Mouse (Mus musculus) mature B cell (primary cell): ENCODE measurements around the gene Gdf3.
"Not testable (repeated sequence)": the region's sequence is repeated elsewhere in the genome, so short reads cannot be mapped to it uniquely, and the experiment has no call there.

Experiments
- in situ Hi-C: fragments of 300-500 bp; cut with MboI; formaldehyde crosslinking; loops from 2 replicates; pipeline ENCODE4 v1.14.3; 2019

Gdf3 gene

DNA sequence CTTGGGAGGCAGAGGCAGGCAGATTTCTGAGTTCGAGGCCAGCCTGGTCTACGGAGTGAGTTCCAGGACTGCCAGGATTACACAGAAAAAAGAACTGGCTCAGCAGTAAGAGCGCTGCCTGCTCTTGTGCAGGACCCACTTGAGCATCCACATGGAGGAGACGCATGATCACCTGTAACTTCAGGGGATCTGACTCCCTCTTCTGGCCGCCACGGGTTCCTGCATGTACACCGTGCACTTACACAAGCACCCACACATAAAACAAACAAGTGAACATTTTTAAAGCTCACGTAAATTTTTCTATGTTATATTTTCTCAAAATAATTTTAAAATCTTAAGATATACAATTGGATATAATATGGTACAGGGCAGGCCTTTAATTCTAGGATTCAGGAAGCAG, 4.4 kb downstream of the Gdf3 start:
- in situ Hi-C loops, result no loop called here

- in situ Hi-C loops, result no loop called here
Observed at GRCm38 (mm10) chr6:122604260-122604659, 5.6 kb downstream of the Gdf3 start.

GRCm38 (mm10) chr6:122602992-122603322, 6.9 kb downstream of the Gdf3 start:
- in situ Hi-C loops, result no loop called here

GRCm38 (mm10) chr6:122602242-122602991, 7.5 kb downstream of the Gdf3 start, which contains the start of gene Apobec1:
Apobec1 (minus strand) TSS chr6:122602444.
- in situ Hi-C loops, result no loop called here

DNA sequence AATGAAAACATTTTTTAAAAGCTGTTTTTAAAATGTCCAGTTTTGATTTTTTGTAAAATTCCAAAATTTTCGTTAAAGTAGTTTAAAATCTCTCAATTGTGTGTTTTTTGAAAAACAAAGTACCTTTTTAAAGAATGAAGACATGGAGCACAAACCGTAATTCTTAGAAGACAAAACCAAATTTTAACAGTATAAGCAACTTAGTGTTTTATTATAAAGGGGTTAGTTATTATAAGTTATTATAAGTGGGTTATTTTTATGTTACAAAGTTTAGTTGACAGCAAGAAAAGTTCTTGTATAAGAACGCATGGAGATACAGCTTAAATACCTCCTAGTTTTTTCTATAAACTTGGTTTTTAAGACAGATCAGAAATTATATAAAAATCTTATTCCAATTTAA, 8.3 kb downstream of the Gdf3 start:
- in situ Hi-C loops, result no loop called here

GRCm38 (mm10) chr6:122601031-122601430, 8.9 kb downstream of the Gdf3 start:
- in situ Hi-C loops, result no loop called here

- in situ Hi-C loops, result no loop called here
Observed at GRCm38 (mm10) chr6:122600066-122600646, 9.7 kb downstream of the Gdf3 start.

DNA sequence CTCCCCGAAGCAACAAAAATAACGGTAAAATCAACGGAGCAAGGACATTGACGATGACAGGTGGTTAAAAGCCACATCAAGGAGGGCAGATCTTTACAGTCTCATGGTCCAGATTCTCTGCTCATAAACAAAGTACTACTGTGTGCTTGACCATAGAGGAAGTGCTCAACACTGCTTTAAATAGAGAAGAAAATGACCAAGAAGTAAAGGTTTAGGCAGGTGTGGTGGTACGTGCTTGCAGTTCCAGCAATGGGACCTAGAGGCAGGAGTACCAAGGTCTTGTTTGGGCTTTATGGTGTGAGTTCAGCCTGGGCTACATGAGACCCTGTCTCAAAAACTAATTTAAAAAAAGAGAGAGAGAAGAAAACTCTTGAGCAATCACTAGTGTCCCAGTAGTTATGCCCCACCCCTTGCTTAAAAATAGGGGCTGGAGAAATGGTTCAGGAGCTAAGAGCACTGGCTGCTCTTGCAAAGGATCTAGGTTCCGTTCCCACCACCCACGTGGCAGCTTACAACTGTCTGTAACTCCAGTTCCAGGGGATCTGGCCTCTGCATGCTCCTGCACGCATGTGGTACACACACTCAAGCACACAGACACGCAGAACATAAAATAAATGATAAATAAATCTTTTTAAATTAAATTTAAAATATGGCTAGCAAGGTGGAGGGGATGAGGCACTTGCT, 10.7 kb downstream of the Gdf3 start:
- in situ Hi-C loops, result no loop called here

DNA sequence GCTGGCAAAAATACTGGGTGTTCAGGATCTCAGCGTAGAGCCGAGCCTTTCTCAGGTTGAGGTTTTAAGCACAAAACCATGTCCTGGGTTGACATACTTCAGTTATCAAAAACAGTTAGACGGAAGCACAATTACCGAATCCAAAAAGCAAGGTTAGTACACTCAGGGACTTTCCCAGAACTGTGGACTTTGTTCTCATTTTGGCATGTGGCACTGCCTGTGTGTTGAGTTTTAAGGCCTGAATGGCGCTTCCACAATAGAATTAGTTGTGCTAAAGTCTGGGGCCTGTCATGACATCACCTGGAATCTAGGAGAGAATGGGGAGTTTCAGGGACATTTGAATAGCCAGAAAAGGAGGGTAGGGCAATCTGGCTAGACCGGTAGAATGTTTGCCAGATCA, 11.5 kb downstream of the Gdf3 start:
- in situ Hi-C loops, result no loop called here

- in situ Hi-C loops, result no loop called here
Observed at GRCm38 (mm10) chr6:122598014-122598413, 11.9 kb downstream of the Gdf3 start.

DNA sequence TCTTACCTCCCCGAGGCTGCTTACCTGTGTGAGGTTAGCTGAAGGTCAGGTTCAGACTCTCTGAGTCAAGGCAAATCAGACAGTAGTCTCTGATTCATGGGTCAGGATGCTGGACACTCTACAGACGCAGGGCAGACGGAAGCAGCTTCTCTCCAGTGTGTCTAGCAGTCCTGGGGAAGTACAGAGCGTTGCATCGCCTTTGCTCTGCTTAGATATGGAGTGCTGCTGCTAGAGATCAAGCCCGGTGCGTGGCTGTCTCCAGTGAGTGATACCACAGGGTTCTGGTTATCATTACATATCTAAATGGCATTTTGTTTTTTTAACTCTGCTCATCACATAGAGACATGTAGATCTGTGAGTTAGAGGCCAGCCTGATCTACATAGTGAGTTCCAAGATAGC, 13.3 kb downstream of the Gdf3 start:
- in situ Hi-C loops, result no loop called here

- in situ Hi-C loops, result no loop called here
Observed at GRCm38 (mm10) chr6:122595637-122596036, 14.2 kb downstream of the Gdf3 start.

DNA sequence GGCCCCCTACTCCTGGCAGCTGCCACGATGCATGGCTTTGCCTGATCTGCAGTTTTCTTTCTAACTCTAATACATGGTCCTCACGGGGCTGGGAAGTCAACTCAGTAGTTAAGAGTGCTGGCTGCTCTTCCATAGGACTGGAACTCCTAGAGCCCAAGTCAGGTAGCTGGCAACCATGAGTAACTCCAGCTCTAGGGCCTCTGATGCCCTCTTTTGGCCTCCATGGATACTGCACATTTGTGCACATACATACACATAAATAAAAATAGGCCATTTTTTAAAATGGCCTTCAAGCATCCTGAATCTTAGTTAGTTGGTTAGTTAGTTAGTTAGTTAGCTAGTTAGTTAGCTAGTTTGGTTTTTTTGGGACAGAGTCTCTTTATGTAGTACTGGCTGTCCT, 17.0 kb downstream of the Gdf3 start:
- in situ Hi-C loops, result no loop called here

GRCm38 (mm10) chr6:122591027-122591758, 18.7 kb downstream of the Gdf3 start:
- in situ Hi-C loops, result no loop called here

GRCm38 (mm10) chr6:122579086-122579485, 30.8 kb downstream of the Gdf3 start:
- in situ Hi-C loops, result no loop called here

- in situ Hi-C loops, result no loop called here
Observed at GRCm38 (mm10) chr6:122577030-122577429, 32.9 kb downstream of the Gdf3 start.

DNA sequence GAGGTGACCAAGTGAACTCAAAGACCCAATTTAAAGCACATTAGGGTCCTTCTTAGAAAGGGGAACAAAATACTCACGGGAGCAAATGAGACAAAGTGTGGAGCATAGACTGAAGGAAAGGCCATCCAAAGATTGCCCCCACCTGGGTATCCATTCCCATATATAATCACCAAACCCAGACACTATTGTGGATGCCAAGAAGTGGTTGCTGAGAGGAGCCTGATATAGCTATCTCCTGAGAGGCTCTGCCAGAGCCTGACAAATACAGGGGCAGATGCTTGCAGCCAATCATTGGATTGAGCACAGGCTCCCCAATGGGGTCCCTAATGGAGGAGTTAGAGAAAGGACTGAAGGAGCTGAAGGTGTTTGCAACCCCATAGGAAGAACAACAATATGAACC, 34.9 kb downstream of the Gdf3 start:
- in situ Hi-C loops, result not testable (repeated sequence)

DNA sequence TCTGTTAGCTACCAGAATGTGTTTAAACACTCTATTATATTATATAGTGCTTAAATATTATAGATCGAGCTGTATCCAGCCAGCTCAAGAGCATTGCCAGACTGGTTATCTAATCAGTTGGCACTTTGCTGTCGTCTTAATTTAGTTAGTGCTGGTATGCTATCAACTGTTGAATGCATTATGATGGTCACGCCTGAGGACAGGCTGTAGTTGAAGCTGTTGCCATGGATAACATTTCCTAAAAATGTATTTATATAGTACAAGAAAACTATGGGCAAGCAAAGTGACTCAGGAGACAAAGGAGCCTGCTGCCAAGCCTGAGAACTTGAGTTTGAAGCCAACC, 38.3 kb downstream of the Gdf3 start:
- in situ Hi-C loops, result no loop called here

- in situ Hi-C loops, result no loop called here
Observed at GRCm38 (mm10) chr6:122570695-122571616, 38.9 kb downstream of the Gdf3 start.

- in situ Hi-C loops, result no loop called here
Observed at GRCm38 (mm10) chr6:122569762-122570161, 40.1 kb downstream of the Gdf3 start.

DNA sequence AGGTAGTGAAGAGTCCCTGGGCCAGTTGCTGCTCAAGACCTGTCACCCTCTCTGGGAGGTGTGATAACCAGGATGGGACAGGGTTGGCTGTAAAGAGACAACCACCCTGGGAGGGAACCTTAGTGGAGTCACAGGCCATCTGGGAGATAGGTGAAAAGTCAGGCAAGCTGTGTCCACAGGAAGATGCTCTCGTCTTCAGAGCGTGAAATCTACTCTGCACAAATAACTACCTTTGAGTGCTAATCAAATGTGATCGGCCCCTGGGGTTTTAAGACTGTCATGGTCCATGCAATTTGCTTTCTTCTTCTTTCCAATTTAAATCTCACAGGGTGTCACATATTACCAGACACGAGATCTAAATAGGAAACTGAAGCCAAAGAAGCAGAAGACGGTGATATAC, 40.8 kb downstream of the Gdf3 start:
- in situ Hi-C loops, result no loop called here
